Mouse (Mus musculus): ENCODE measurements around the gene Klhl31.

The Klhl31 gene

GRCm38 (mm10) chr9:77636450-77636951 is at the start of gene Klhl31:
TSS of gene Klhl31 (plus strand) at chr9:77636500.
- peak; percentile 20 for DNase-seq

- no peak for DNase-seq
Measured at GRCm38 (mm10) chr9:77586806-77587591, 49.3 kb upstream of the Klhl31 start.

GRCm38 (mm10) chr9:77587616-77588015 is 48.7 kb upstream of the Klhl31 start:
- no peak for DNase-seq

- no peak for DNase-seq
Measured at GRCm38 (mm10) chr9:77589496-77589895, 46.8 kb upstream of the Klhl31 start.

- no peak for DNase-seq
Measured at GRCm38 (mm10) chr9:77592423-77592822, 43.9 kb upstream of the Klhl31 start.

- no peak for DNase-seq
Measured at GRCm38 (mm10) chr9:77595006-77595626, 41.2 kb upstream of the Klhl31 start.

GRCm38 (mm10) chr9:77596355-77596754 is 39.9 kb upstream of the Klhl31 start:
- peak; percentile 88 for DNase-seq

- DNase-seq = no peak
Measured at GRCm38 (mm10) chr9:77598560-77598959, 37.7 kb upstream of the Klhl31 start.

GRCm38 (mm10) chr9:77602302-77603266 is 33.7 kb upstream of the Klhl31 start:
- no peak for DNase-seq

GRCm38 (mm10) chr9:77603965-77604509 is 32.3 kb upstream of the Klhl31 start:
- DNase-seq = no peak

- no peak for DNase-seq
Measured at GRCm38 (mm10) chr9:77607295-77607694, 29.0 kb upstream of the Klhl31 start.

GRCm38 (mm10) chr9:77607840-77608239 is 28.5 kb upstream of the Klhl31 start:
- DNase-seq = peak; percentile 42

GRCm38 (mm10) chr9:77610811-77611210 is 25.5 kb upstream of the Klhl31 start:
- DNase-seq = no peak

GRCm38 (mm10) chr9:77612349-77612748 is 24.0 kb upstream of the Klhl31 start:
- DNase-seq = no peak

- DNase-seq = no peak
Measured at GRCm38 (mm10) chr9:77615868-77616267, 20.4 kb upstream of the Klhl31 start.

GRCm38 (mm10) chr9:77616796-77617195 is 19.5 kb upstream of the Klhl31 start:
- DNase-seq = no peak

GRCm38 (mm10) chr9:77617751-77618150 is 18.5 kb upstream of the Klhl31 start:
- no peak for DNase-seq

- no peak for DNase-seq
Measured at GRCm38 (mm10) chr9:77618392-77618791, 17.9 kb upstream of the Klhl31 start.

GRCm38 (mm10) chr9:77620077-77620476 is 16.2 kb upstream of the Klhl31 start:
- DNase-seq = no peak

GRCm38 (mm10) chr9:77620482-77620881 is 15.8 kb upstream of the Klhl31 start:
- peak; percentile 82 for DNase-seq

GRCm38 (mm10) chr9:77622874-77623273 is 13.4 kb upstream of the Klhl31 start:
- no peak for DNase-seq

- DNase-seq = no peak
Measured at GRCm38 (mm10) chr9:77623318-77624050, 12.8 kb upstream of the Klhl31 start.
